Mouse (Mus musculus) lung, embryonic 16.5 days (tissue): Measurements from ENCODE around the gene Tbc1d8. TPM values are rescaled to one million over a fixed set of nuclear protein-coding genes. Genes with fewer than 3 reads are reported as not detected.
A peak's percentile ranks its signal among the peaks of the same experiment; 100 is the strongest.

Source experiments
- ATAC-seq: fragments of 200-750 bp; cut with Nextera tagmentation; 2 replicates; pipeline ENCODE4 v1.8.0; 2017; ENCODE audit warnings: low read depth, mild to moderate bottlenecking, moderate library complexity
- H3K27ac ChIP-seq: fragments of 300-500 bp; sonication (generic); 2 replicates; pipeline ENCODE4 v1.5.1; 2014; ENCODE audit warnings: mild to moderate bottlenecking, control low read depth, low read length
- H3K27me3 ChIP-seq: fragments of 300-500 bp; sonication (generic); 2 replicates; pipeline ENCODE4 v1.6.1; 2014; ENCODE audit warnings: low read depth, low read length, mixed read lengths; ENCODE audit not compliant: control insufficient read depth, insufficient read depth
- H3K36me3 ChIP-seq: fragments of 300-500 bp; sonication (generic); 2 replicates; pipeline ENCODE4 v1.6.1; 2014; ENCODE audit warnings: low read length; ENCODE audit not compliant: control insufficient read depth, insufficient read depth
- H3K4me1 ChIP-seq: fragments of 300-500 bp; sonication (generic); replicated peaks from 2 replicates; pipeline ENCODE4 v1.6.1; 2014; ENCODE audit warnings: low read length, mixed read lengths; ENCODE audit not compliant: control insufficient read depth, insufficient read depth
- H3K4me2 ChIP-seq: fragments of 300-500 bp; sonication (generic); 2 replicates; pipeline ENCODE4 v1.6.1; 2014; ENCODE audit warnings: low read depth, low read length, control low read depth
- H3K4me3 ChIP-seq: fragments of 300-500 bp; sonication (generic); 2 replicates; pipeline ENCODE4 v1.5.1; 2014; ENCODE audit warnings: mild to moderate bottlenecking, low read length, control low read depth
- H3K9ac ChIP-seq: fragments of 300-500 bp; sonication (generic); 2 replicates; pipeline ENCODE4 v1.6.1; 2014; ENCODE audit warnings: low read length, control low read depth
- H3K9me3 ChIP-seq: fragments of 300-500 bp; sonication (generic); 2 replicates; pipeline ENCODE4 v1.6.1; 2016; ENCODE audit warnings: low read length; ENCODE audit not compliant: control insufficient read depth
- WGBS: fragments of 180-500 bp; shearing (Covaris S2); extraction: QIAGEN DNeasy Blood & Tissue Kit; methylation state at CpG from one replicate; pipeline ENCODE4 v1.1.7; 2014; 5-methylcytosine and 5-hydroxymethylcytosine counted together
- polyA plus RNA-seq: library from polyadenylated mRNA; unstranded; fragments of >200 nt; fragmentation: Nextera tagmentation; extraction: Ambion mirVana; gene quantifications from 2 replicates; pipeline ENCODE4 v1.2.1, GENCODE M21; 2015

The Tbc1d8 gene
- polyA plus RNA-seq, 1 experiment from 2014 or later, result 13.3 TPM

DNA sequence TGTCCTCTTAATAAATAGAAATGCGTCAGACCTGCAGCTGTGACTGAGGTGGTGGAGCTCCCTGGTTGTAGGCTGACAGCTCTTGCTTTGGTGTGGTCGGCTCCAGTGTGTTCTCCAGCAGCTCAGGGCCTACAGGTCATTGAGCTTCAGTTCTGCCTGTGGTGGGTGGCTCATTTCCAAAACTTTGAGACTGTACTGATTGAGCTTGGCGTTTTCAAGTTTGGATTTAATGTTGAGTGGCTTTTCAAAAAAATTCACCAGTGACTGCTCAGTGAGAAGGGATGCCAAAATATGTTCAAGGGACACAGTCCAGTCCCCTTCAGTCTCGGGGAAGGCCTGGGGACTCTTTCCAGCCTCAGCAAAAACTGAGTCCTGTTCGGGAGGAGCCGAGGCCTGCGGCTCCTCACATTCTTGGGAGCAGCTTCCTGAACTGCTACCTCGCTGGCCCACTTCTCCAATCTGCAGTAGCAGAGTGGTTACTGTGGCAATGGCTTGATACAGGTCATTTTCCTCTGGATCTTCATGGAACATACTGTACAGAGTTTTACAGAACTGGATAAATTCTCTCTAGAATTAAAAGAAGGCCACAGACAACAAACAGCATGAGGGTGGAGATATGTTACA, 106.2 kb downstream of the Tbc1d8 start:
- no peak for ATAC-seq
- 70% methylated on average over 8 of the region's 8 CpGs for WGBS
- Histone ChIP-seq H3K27ac (no peak overlapping the region), H3K36me3 (peaks cover 34% of the 10 kb centered on the region), H3K4me2 (no peak overlapping the region), H3K9me3 (no peaks in the 10 kb centered on the region), H3K4me3 (no peak overlapping the region), H3K4me1 (peaks cover 5% of the 10 kb centered on the region), H3K27me3 (no peaks in the 10 kb centered on the region), H3K9ac (no peak overlapping the region)

GRCm38 (mm10) chr1:39370431-39370830, 108.1 kb downstream of the Tbc1d8 start:
- WGBS, result 77% methylated on average over 6 of the region's 6 CpGs

DNA sequence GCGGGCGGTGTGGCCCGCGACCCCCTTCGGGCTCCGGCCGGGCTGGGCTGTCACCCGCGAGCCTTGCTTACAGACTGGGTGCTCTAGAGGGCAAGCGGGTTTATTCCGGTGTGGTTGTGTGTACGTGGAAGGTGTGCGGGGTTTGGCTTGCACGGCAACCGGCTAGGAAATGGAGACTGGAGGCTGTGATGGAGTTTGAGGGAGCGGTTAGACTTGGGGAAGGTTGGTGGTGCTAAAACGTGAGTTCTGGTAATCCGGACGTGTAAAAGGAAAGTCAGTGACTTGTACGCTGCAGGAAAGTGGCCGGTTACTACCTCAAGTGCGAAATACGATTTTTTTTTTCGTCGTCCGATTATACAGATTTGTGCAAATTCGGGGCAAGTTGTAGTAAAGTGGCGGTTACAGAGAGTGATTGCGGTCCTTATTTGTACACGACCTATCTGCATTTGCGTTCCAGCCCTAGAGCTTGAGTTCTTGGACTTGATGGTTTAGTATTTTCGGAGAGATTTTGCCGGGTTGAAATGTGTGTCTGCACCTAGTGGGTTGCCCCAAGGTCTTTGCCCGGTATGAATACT, 110.2 kb downstream of the Tbc1d8 start:
- ATAC-seq, result peak; percentile 49
- Histone ChIP-seq H3K4me2 (peak overlapping the region; percentile 93), H3K4me3 (peak overlapping the region; percentile 97), H3K9me3 (no peaks in the 10 kb centered on the region), H3K9ac (peak overlapping the region; percentile 99), H3K36me3 (peaks cover 32% of the 10 kb centered on the region), H3K27ac (peak overlapping the region; percentile 80), H3K4me1 (peaks cover 5% of the 10 kb centered on the region), H3K27me3 (no peaks in the 10 kb centered on the region)
- WGBS, result under 1% methylated on average over 34 of the region's 34 CpGs

More at GRCm38 (mm10) chr1:39370431-39370830, 108.1 kb downstream of the Tbc1d8 start:
- Histone ChIP-seq H3K9me3 (no peaks in the 10 kb centered on the region), H3K4me3 (no peak overlapping the region), H3K27me3 (no peaks in the 10 kb centered on the region), H3K9ac (no peak overlapping the region), H3K4me2 (no peak overlapping the region), H3K4me1 (peaks cover 5% of the 10 kb centered on the region), H3K36me3 (peaks cover 34% of the 10 kb centered on the region), H3K27ac (no peak overlapping the region)
- no peak for ATAC-seq

DNA sequence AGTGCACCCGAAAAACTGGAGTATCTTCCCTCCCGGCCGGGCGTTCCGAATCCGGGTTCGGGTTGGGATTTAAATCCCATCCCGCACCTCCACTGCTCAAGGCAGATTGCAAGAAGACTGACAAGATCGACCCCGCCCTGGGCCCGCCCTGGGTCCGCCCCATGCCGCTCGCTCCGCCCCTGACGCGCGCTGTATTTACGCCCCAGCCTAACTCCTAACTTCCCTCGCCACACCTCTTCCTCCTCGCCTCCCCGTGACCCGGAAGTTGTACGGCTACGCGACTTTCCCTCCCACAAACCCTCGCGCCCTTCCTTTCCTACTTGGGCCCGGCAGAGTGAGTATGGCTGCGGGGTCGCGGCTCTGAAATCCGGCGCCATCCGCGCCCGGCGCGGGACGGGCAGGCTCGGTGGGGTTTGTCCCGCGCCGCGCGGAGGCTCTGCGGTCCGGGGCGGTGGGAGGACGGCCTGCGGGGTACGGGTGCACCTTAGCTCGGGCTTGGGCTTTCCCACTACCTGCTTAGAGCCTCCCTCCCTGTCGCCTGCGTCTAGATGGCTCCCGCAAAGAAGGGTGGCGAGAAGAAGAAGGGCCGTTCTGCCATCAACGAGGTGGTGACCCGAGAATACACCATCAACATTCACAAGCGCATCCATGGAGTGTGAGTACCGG, 110.8 kb downstream of the Tbc1d8 start, which contains the start of gene Rpl31:
Gene Rpl31 (plus strand): TSS at position 242 of the 666 bp plus-strand sequence.
- no peaks in the 10 kb centered on the region for H3K27me3 ChIP-seq

GRCm38 (mm10) chr1:39367045-39367444, 111.5 kb downstream of the Tbc1d8 start:
- no peaks in the 10 kb centered on the region for H3K9me3 ChIP-seq
- peaks cover 5% of the 10 kb centered on the region for H3K4me1 ChIP-seq
- H3K36me3 ChIP-seq, result peaks cover 22% of the 10 kb centered on the region
- WGBS, result 22% methylated on average over 6 of the region's 6 CpGs
- H3K9ac ChIP-seq, result peak overlapping the region; percentile 73
- H3K27ac ChIP-seq, result peak overlapping the region; percentile 45; the same call in 1 of the 2 replicates
- peak overlapping the region; percentile 97 for H3K4me3 ChIP-seq
- no peaks in the 10 kb centered on the region for H3K27me3 ChIP-seq
- ATAC-seq, result no peak
- H3K4me2 ChIP-seq, result peak overlapping the region; percentile 82

More for the DNA sequence above, 110.8 kb downstream of the Tbc1d8 start, which contains the start of gene Rpl31:
- Histone ChIP-seq H3K9ac (peak within 1 kb of the TSS; percentile 99), H3K4me1 (peaks cover 5% of the 10 kb centered on the region), H3K4me3 (peak within 1 kb of the TSS; percentile 97), H3K9me3 (no peaks in the 10 kb centered on the region), H3K36me3 (peaks cover 28% of the 10 kb centered on the region), H3K4me2 (peak within 1 kb of the TSS; percentile 93), H3K27ac (peak within 1 kb of the TSS; percentile 80)
- ATAC-seq, result peak; percentile 100
- WGBS, result under 1% methylated on average over 53 of the region's 62 CpGs

DNA sequence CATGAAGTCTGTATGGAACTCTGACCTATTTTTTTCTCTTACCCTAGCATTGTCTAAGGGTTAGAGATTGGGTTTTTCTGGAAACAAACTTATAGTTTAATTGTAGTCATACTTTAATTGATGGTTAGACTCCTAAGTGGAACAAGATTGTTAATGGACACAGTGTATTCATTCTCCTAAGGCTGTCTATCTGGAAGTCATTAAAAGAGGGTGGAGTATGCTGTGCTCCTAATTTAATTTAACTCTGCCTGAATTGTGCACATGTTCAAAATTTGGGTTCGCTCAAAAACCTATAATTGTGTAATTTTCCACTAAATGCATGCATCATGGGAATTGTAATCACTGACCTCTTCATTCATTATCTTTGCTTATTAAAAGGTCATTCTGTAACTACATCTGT, 113.0 kb downstream of the Tbc1d8 start:
- no peak overlapping the region for H3K4me3 ChIP-seq
- H3K27ac ChIP-seq, result no peak overlapping the region
- ATAC-seq, result no peak
- peaks cover 8% of the 10 kb centered on the region for H3K36me3 ChIP-seq
- H3K27me3 ChIP-seq, result no peaks in the 10 kb centered on the region; the same call in 1 of the 2 replicates
- H3K9ac ChIP-seq, result no peak overlapping the region
- peaks cover 5% of the 10 kb centered on the region for H3K4me1 ChIP-seq
- H3K4me2 ChIP-seq, result no peak overlapping the region
- no peaks in the 10 kb centered on the region for H3K9me3 ChIP-seq
- WGBS, result 83% methylated on average over 1 of the region's 1 CpGs

DNA sequence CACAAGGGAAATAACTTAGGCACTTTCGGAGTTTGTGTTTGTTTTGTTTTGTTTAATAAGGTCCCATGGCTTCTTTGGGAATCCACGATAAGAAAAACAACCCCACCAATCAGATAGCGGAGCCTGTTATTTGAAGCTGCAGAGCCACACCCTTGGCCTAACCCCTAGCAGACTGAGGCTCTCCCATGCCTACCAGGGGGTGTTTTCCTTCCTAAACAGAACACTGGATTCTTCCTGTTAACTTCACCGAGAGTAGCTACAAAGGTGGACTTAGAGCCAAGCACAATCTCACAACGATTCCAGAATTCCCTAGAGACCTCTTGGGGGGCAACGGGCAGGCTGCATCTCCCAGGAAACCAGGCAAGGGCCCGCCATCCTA, 116.1 kb downstream of the Tbc1d8 start:
- no peak overlapping the region for H3K4me2 ChIP-seq
- no peaks in the 10 kb centered on the region; the same call in 1 of the 2 replicates for H3K4me1 ChIP-seq
- H3K27me3 ChIP-seq, result no peaks in the 10 kb centered on the region; the same call in 1 of the 2 replicates
- WGBS, result 35% methylated on average over 7 of the region's 7 CpGs
- no peak overlapping the region for H3K27ac ChIP-seq
- H3K9ac ChIP-seq, result no peak overlapping the region
- no peaks in the 10 kb centered on the region for H3K9me3 ChIP-seq
- H3K36me3 ChIP-seq, result no peaks in the 10 kb centered on the region
- no peak for ATAC-seq
- no peak overlapping the region for H3K4me3 ChIP-seq

- peak; percentile 34; the same call in 1 of the 2 replicates for ATAC-seq
- H3K9me3 ChIP-seq, result no peaks in the 10 kb centered on the region
- 22% methylated on average over 24 of the region's 24 CpGs for WGBS
- peak overlapping the region; percentile 7; the same call in 1 of the 2 replicates for H3K4me2 ChIP-seq
- no peak overlapping the region for H3K27ac ChIP-seq
- no peaks in the 10 kb centered on the region; the same call in 1 of the 2 replicates for H3K27me3 ChIP-seq
- no peaks in the 10 kb centered on the region; the same call in 1 of the 2 replicates for H3K4me1 ChIP-seq
- no peaks in the 10 kb centered on the region for H3K36me3 ChIP-seq
- H3K4me3 ChIP-seq, result no peak overlapping the region
- no peak overlapping the region for H3K9ac ChIP-seq
Observed at GRCm38 (mm10) chr1:39361754-39362514, 116.6 kb downstream of the Tbc1d8 start.
